Mouse (Mus musculus) cerebellum, adult 2 months (tissue): ENCODE results near the gene Fam124b. TPM values are rescaled to one million over a fixed set of nuclear protein-coding genes. Genes with fewer than 3 reads are reported as not detected.

Experiments used
- DNase-seq, 2 experiments: peaks; one replicate each; pipeline ENCODE4 v3.0.0; 2021
- H3K27ac ChIP-seq: fragments of 200-500 bp; 2 replicates; pipeline ENCODE4 v1.5.1; 2012; ENCODE audit warnings: low read length, control low read depth, inconsistent platforms; ENCODE audit not compliant: insufficient read depth
- H3K27me3 ChIP-seq: fragments of 200-500 bp; 2 replicates; pipeline ENCODE4 v1.6.1; 2012; ENCODE audit warnings: inconsistent platforms, mild to moderate bottlenecking, low read length, moderate library complexity; ENCODE audit not compliant: control insufficient read depth, insufficient read depth
- H3K4me1 ChIP-seq: fragments of 200-500 bp; 2 replicates; pipeline ENCODE4 v1.6.1; 2011; ENCODE audit warnings: low read length; ENCODE audit not compliant: control insufficient read depth, insufficient read depth
- H3K4me3 ChIP-seq: fragments of 200-500 bp; replicated peaks from 2 replicates; pipeline ENCODE3; 2011; ENCODE audit warnings: mild to moderate bottlenecking, low read depth, low read length, control low read depth; ENCODE audit not compliant: insufficient read depth
- CTCF ChIP-seq: fragments of 200-500 bp; IDR thresholded peaks from 2 replicates; pipeline ENCODE4 v1.5.1; 2011; ENCODE audit warnings: low read depth, mild to moderate bottlenecking, control low read depth, low read length, moderate library complexity, borderline replicate concordance; ENCODE audit not compliant: insufficient read depth
- POLR2A ChIP-seq: fragments of 200-500 bp; IDR thresholded peaks from 2 replicates; pipeline ENCODE4 v1.6.1; 2011; ENCODE audit warnings: low read length, control low read depth, borderline replicate concordance; ENCODE audit not compliant: insufficient read depth
- WGBS: fragments of 180-500 bp; shearing (Covaris S2); methylation state at CpG from one replicate; pipeline ENCODE4 v1.1.7; 2018; 5-methylcytosine and 5-hydroxymethylcytosine counted together
- polyA plus RNA-seq: library from polyadenylated mRNA; depleted of rRNA; stranded (reverse); fragments of >200 nt; gene quantifications from 2 replicates; pipeline ENCODE4 v1.2.3, GENCODE M21; 2012

The Fam124b gene
- polyA plus RNA-seq, 1 experiment: 0.05 TPM

GRCm38 (mm10) chr1:80202314-80202713, 16.0 kb downstream of the Fam124b start:
- Histone ChIP-seq H3K27me3 (no peaks in the 10 kb centered on the region), H3K27ac (no peak overlapping the region), H3K4me3 (no peak overlapping the region), H3K4me1 (no peaks in the 10 kb centered on the region)
- TF ChIP-seq POLR2A: no peak
- no peak for TF ChIP-seq CTCF
- no peak for DNase-seq
- WGBS: 95% methylated on average over 3 of the region's 3 CpGs

GRCm38 (mm10) chr1:80192837-80193236, 25.4 kb downstream of the Fam124b start:
- WGBS: 89% methylated on average over 8 of the region's 8 CpGs
- H3K27ac ChIP-seq: no peak overlapping the region

GRCm38 (mm10) chr1:80181414-80181805, 36.9 kb downstream of the Fam124b start:
- Histone ChIP-seq H3K27me3 (no peaks in the 10 kb centered on the region; the same call in 1 of the 2 replicates), H3K27ac (no peak overlapping the region), H3K4me3 (no peak overlapping the region), H3K4me1 (no peaks in the 10 kb centered on the region)
- 50% methylated on average over 3 of the region's 3 CpGs for WGBS
- no peak for DNase-seq
- TF ChIP-seq CTCF (no peak), POLR2A (no peak)

More at GRCm38 (mm10) chr1:80192837-80193236, 25.4 kb downstream of the Fam124b start:
- no peak for DNase-seq
- no peaks in the 10 kb centered on the region for H3K27me3 ChIP-seq
- H3K4me1 ChIP-seq: no peaks in the 10 kb centered on the region
- H3K4me3 ChIP-seq: no peak overlapping the region
- TF ChIP-seq CTCF (no peak), POLR2A (no peak)

- H3K27ac ChIP-seq: no peak overlapping the region
- no peak overlapping the region for H3K4me3 ChIP-seq
- DNase-seq: peak; percentile 50 to 58
- WGBS: 40% methylated on average over 13 of the region's 13 CpGs
- no peaks in the 10 kb centered on the region for H3K27me3 ChIP-seq
- peak; percentile 76 for TF ChIP-seq CTCF
- no peak for TF ChIP-seq POLR2A
- no peaks in the 10 kb centered on the region for H3K4me1 ChIP-seq
Measured at GRCm38 (mm10) chr1:80180767-80181413, 37.4 kb downstream of the Fam124b start.

- H3K4me3 ChIP-seq: no peak overlapping the region
- 68% methylated on average over 7 of the region's 7 CpGs for WGBS
- DNase-seq: no peak
- no peaks in the 10 kb centered on the region for H3K27me3 ChIP-seq
- no peak overlapping the region for H3K27ac ChIP-seq
- H3K4me1 ChIP-seq: no peaks in the 10 kb centered on the region
- TF ChIP-seq CTCF (no peak), POLR2A (no peak)
Measured at GRCm38 (mm10) chr1:80180128-80180527, 38.1 kb downstream of the Fam124b start.

- Histone ChIP-seq H3K27ac (no peak overlapping the region), H3K4me3 (no peak overlapping the region), H3K27me3 (no peaks in the 10 kb centered on the region), H3K4me1 (no peaks in the 10 kb centered on the region)
- DNase-seq: no peak
- TF ChIP-seq CTCF (no peak), POLR2A (no peak)
- 63% methylated on average over 11 of the region's 11 CpGs for WGBS
Measured at GRCm38 (mm10) chr1:80177651-80178382, 40.5 kb downstream of the Fam124b start.

GRCm38 (mm10) chr1:80167706-80168105, 50.6 kb downstream of the Fam124b start:
- H3K4me3 ChIP-seq: no peak overlapping the region
- 90% methylated on average over 5 of the region's 5 CpGs for WGBS
- TF ChIP-seq CTCF: no peak
- no peak for TF ChIP-seq POLR2A

GRCm38 (mm10) chr1:80166577-80166976, 51.7 kb downstream of the Fam124b start:
- Histone ChIP-seq H3K27me3 (no peaks in the 10 kb centered on the region), H3K4me3 (no peak overlapping the region), H3K27ac (no peak overlapping the region), H3K4me1 (peaks cover 5% of the 10 kb centered on the region; the same call in 1 of the 2 replicates)
- TF ChIP-seq CTCF (no peak), POLR2A (no peak)
- no peak for DNase-seq
- 68% methylated on average over 4 of the region's 4 CpGs for WGBS

More at GRCm38 (mm10) chr1:80167706-80168105, 50.6 kb downstream of the Fam124b start:
- no peak for DNase-seq
- Histone ChIP-seq H3K27me3 (no peaks in the 10 kb centered on the region), H3K4me1 (peaks cover 5% of the 10 kb centered on the region; the same call in 1 of the 2 replicates), H3K27ac (no peak overlapping the region)
